Mouse (Mus musculus): ENCODE measurements around the gene Nol8. TPM values are rescaled to one million over a fixed set of nuclear protein-coding genes. Genes with fewer than 3 reads are reported as not detected.

The Nol8 gene
- polyA plus RNA-seq, 2 experiments = 5.4 to 7.8 TPM

- DNase-seq (ENCODE audit: low read depth in 3 of 3, low spot score in 3 of 3) = no peak
- Histone ChIP-seq H3K36me3 (replicated peaks; ENCODE audit: control insufficient read depth, insufficient read depth, low read depth) (no peaks in the 10 kb centered on the region; the same call in none of the 2 replicates), H3K4me2 (ENCODE audit: low read depth) (peak overlapping the region; percentile 90), H3K9ac (replicated peaks) (peak overlapping the region; percentile 83), H3K9me3 (ENCODE audit: control insufficient read depth, low read length) (no peaks in the 10 kb centered on the region), H3K4me1 (replicated peaks; ENCODE audit: control insufficient read depth in 2 of 2, insufficient read depth in 2 of 2, low read length in 1 of 2) (peaks cover 0 to 5% of the 10 kb centered on the region in 2 experiments; a peak in 3 of 4 replicates), H3K27ac (peak overlapping the region; percentile 53), H3K27me3 (ENCODE audit: control insufficient read depth, insufficient read depth, low read length) (no peaks in the 10 kb centered on the region), H3K4me3 (ENCODE audit: insufficient read depth in 1 of 2, low read depth in 2 of 2, low read length in 2 of 2) (peak overlapping the region; percentile 76 to 97)
- WGBS (ENCODE audit: insufficient replicate concordance) = 1% methylated on average over 4 of the region's 4 CpGs
- TF ChIP-seq CTCF (IDR thresholded peaks at IDR 0.05; ENCODE audit: low read depth) (no peak), EP300 (IDR thresholded peaks at IDR 0.05; ENCODE audit: low read depth) (no peak)
- no peak for ATAC-seq (ENCODE audit: insufficient read depth)
Measured at GRCm38 (mm10) chr13:49651781-49652351, 1.0 kb upstream of the Nol8 start.

DNA sequence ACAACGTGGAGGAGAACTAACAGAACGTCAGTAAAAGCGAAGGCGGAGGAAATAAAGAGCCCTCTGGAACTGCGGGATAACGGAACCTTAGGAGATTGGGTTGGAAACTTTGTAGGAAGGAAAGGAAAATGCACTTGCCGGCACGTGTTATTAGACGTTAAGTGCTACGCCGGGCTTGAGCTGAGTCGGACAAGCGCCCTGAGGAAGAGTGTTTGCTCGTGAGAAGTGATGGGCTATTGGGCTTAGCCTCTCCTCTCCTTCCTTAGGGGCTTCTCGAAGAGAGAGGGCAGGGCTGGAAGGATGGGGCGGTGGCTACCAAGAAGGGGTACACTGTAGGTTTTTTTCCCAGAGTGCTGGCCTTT lies 283 bp downstream of the Nol8 start:
- peak overlapping the region; percentile 77 for H3K9ac ChIP-seq (replicated peaks)
- ATAC-seq (ENCODE audit: insufficient read depth) (peak; percentile 63), DNase-seq (ENCODE audit: low read depth in 3 of 3, low spot score in 3 of 3) (no peak)
- H3K4me3 ChIP-seq (ENCODE audit: insufficient read depth in 1 of 2, low read depth in 2 of 2, low read length in 2 of 2) = peak overlapping the region; percentile 97 to 100
- H3K9me3 ChIP-seq (ENCODE audit: control insufficient read depth, low read length) = no peaks in the 10 kb centered on the region
- no peaks in the 10 kb centered on the region; the same call in none of the 2 replicates for H3K36me3 ChIP-seq (replicated peaks; ENCODE audit: control insufficient read depth, insufficient read depth, low read depth)
- under 1% methylated on average over 16 of the region's 16 CpGs for WGBS (ENCODE audit: insufficient replicate concordance)
- peak overlapping the region; percentile 93 for H3K4me2 ChIP-seq (ENCODE audit: low read depth)
- TF ChIP-seq EP300 (IDR thresholded peaks at IDR 0.05; ENCODE audit: low read depth) (no peak), CTCF (IDR thresholded peaks at IDR 0.05; ENCODE audit: low read depth) (no peak)
- H3K4me1 ChIP-seq (replicated peaks; ENCODE audit: control insufficient read depth in 2 of 2, insufficient read depth in 2 of 2, low read length in 1 of 2) = peaks cover 0 to 5% of the 10 kb centered on the region in 2 experiments; a peak in 3 of 4 replicates
- H3K27me3 ChIP-seq (ENCODE audit: control insufficient read depth, insufficient read depth, low read length) = no peaks in the 10 kb centered on the region
- H3K27ac ChIP-seq = no peak overlapping the region

- DNase-seq (ENCODE audit: low read depth in 3 of 3, low spot score in 3 of 3) (no peak), ATAC-seq (ENCODE audit: insufficient read depth) (no peak)
- H3K4me2 ChIP-seq (ENCODE audit: low read depth) = no peak overlapping the region
- H3K4me1 ChIP-seq (replicated peaks; ENCODE audit: control insufficient read depth in 2 of 2, insufficient read depth in 2 of 2, low read length in 1 of 2) = peaks cover 4 to 5% of the 10 kb centered on the region in 2 experiments; a peak in 3 of 4 replicates
- H3K36me3 ChIP-seq (replicated peaks; ENCODE audit: control insufficient read depth, insufficient read depth, low read depth) = peaks cover 6% of the 10 kb centered on the region
- H3K27ac ChIP-seq = no peak overlapping the region
- TF ChIP-seq CTCF (IDR thresholded peaks at IDR 0.05; ENCODE audit: low read depth) = no peak
- TF ChIP-seq EP300 (IDR thresholded peaks at IDR 0.05; ENCODE audit: low read depth) = no peak
- H3K4me3 ChIP-seq (ENCODE audit: insufficient read depth in 1 of 2, low read depth in 2 of 2, low read length in 2 of 2) = no peak overlapping the region
- no peak overlapping the region for H3K9ac ChIP-seq (replicated peaks)
- H3K9me3 ChIP-seq (ENCODE audit: control insufficient read depth, low read length) = no peaks in the 10 kb centered on the region
- H3K27me3 ChIP-seq (ENCODE audit: control insufficient read depth, insufficient read depth, low read length) = no peaks in the 10 kb centered on the region
- 42% methylated on average over 2 of the region's 2 CpGs for WGBS (ENCODE audit: insufficient replicate concordance)
Measured at GRCm38 (mm10) chr13:49677793-49678192, 24.9 kb downstream of the Nol8 start.

- Histone ChIP-seq H3K4me3 (ENCODE audit: insufficient read depth in 1 of 2, low read depth in 2 of 2, low read length in 2 of 2) (peak within 1 kb of the TSS; percentile 79 to 89), H3K9ac (replicated peaks) (peak within 1 kb of the TSS; percentile 85), H3K4me2 (ENCODE audit: low read depth) (peak within 1 kb of the TSS; percentile 70), H3K36me3 (replicated peaks; ENCODE audit: control insufficient read depth, insufficient read depth, low read depth) (no peaks in the 10 kb centered on the region; the same call in 1 of the 2 replicates), H3K4me1 (replicated peaks; ENCODE audit: control insufficient read depth in 2 of 2, insufficient read depth in 2 of 2, low read length in 1 of 2) (peaks cover 12 to 15% of the 10 kb centered on the region in 2 experiments), H3K27me3 (ENCODE audit: control insufficient read depth, insufficient read depth, low read length) (no peaks in the 10 kb centered on the region), H3K27ac (peak within 1 kb of the TSS; percentile 78), H3K9me3 (ENCODE audit: control insufficient read depth, low read length) (no peaks in the 10 kb centered on the region)
- DNase-seq (ENCODE audit: low read depth in 3 of 3, low spot score in 3 of 3) (peak; percentile 97), ATAC-seq (ENCODE audit: insufficient read depth) (peak; percentile 100)
- TF ChIP-seq EP300 (IDR thresholded peaks at IDR 0.05; ENCODE audit: low read depth) = peak; percentile 66
- no peak for TF ChIP-seq CTCF (IDR thresholded peaks at IDR 0.05; ENCODE audit: low read depth)
- WGBS (ENCODE audit: insufficient replicate concordance) = 3% methylated on average over 26 of the region's 26 CpGs
Measured at GRCm38 (mm10) chr13:49681351-49682232, 28.7 kb downstream of the Nol8 start, which contains the start of gene Iars. Iars (plus strand) TSS chr13:49682100.
